Mouse (Mus musculus) kidney, adult 2 months (tissue): ENCODE measurements at regions not wholly inside any gene's neighbourhood (a gene's known extent, or its start where the extent isn't known, plus 50 kb on each side); places are given as distances from the start of the nearest gene placed in this dataset.
A peak's percentile ranks its signal among the peaks of the same experiment; 100 is the strongest.

ENCODE experiments used
- DNase-seq: peaks from one replicate; pipeline ENCODE4 v3.0.0; 2021
- H3K27ac ChIP-seq: fragments of 200-500 bp; 2 replicates; pipeline ENCODE4 v1.5.1; 2012; ENCODE audit warnings: low read depth, low read length, control low read depth, inconsistent platforms; ENCODE audit not compliant: insufficient read depth
- H3K27me3 ChIP-seq: fragments of 200-500 bp; replicated peaks from 2 replicates; pipeline ENCODE4 v1.6.1; 2012; ENCODE audit warnings: mild to moderate bottlenecking, moderate library complexity, low read length, inconsistent platforms; ENCODE audit not compliant: control insufficient read depth, insufficient read depth
- H3K36me3 ChIP-seq: fragments of 200-500 bp; 2 replicates; pipeline ENCODE4 v1.6.1; 2012; ENCODE audit warnings: mild to moderate bottlenecking, moderate library complexity, low read length, inconsistent platforms; ENCODE audit not compliant: control insufficient read depth, insufficient read depth
- H3K4me1 ChIP-seq: fragments of 200-500 bp; 2 replicates; pipeline ENCODE4 v1.6.1; 2011; ENCODE audit warnings: low read length; ENCODE audit not compliant: control insufficient read depth, insufficient read depth
- H3K4me3 ChIP-seq: fragments of 200-500 bp; 2 replicates; pipeline ENCODE4 v1.5.1; 2011; ENCODE audit warnings: mild to moderate bottlenecking, low read depth, low read length, control low read depth; ENCODE audit not compliant: insufficient read depth
- CTCF ChIP-seq: fragments of 200-500 bp; conservative IDR thresholded peaks from 2 replicates; pipeline ENCODE4 v1.5.1; 2011; ENCODE audit warnings: low read depth, mild to moderate bottlenecking, control low read depth, low read length, moderate library complexity, mixed read lengths; ENCODE audit not compliant: insufficient read depth, insufficient read length
- POLR2A ChIP-seq: fragments of 200-500 bp; IDR thresholded peaks from one replicate; pipeline ENCODE4 v1.6.1; 2011; ENCODE audit warnings: low read depth, low read length, control low read depth
- WGBS: fragments of 180-500 bp; shearing (Covaris S2); methylation state at CpG from one replicate; pipeline ENCODE4 v1.1.7; 2018; 5-methylcytosine and 5-hydroxymethylcytosine counted together

DNA sequence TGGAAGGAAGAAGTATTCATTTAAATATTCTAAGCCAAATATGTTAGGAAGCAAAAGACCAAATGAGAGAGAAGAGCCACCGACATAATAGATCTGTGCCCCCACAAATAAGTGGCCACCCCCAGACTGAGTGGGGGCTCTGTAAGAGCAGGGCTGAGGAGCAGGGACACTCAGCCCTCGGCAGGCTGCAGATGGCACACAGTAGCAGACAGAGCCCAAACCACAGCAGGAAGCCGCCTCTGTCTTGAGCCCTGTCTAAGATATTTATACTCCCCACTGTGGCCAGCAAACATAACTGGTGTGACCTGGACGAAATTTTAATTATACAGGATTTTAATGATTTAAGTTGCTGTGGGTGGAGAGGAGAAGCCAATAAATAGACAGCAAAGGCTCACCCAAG lies 126.4 kb upstream of the Ank start:
- Histone ChIP-seq H3K4me3 (no peak overlapping the region), H3K4me1 (no peaks in the 10 kb centered on the region), H3K36me3 (no peaks in the 10 kb centered on the region), H3K27ac (no peak overlapping the region), H3K27me3 (no peaks in the 10 kb centered on the region)
- no peak for DNase-seq
- no peak for TF ChIP-seq POLR2A
- TF ChIP-seq CTCF, result no peak
- WGBS, result 50% methylated on average over 4 of the region's 4 CpGs

GRCm38 (mm10) chr15:27341518-27341976 lies 124.9 kb upstream of the Ank start:
- no peaks in the 10 kb centered on the region for H3K36me3 ChIP-seq
- no peaks in the 10 kb centered on the region for H3K4me1 ChIP-seq
- no peak overlapping the region for H3K27ac ChIP-seq
- no peaks in the 10 kb centered on the region for H3K27me3 ChIP-seq
- TF ChIP-seq POLR2A (no peak), CTCF (no peak)
- DNase-seq, result peak; percentile 4
- no peak overlapping the region for H3K4me3 ChIP-seq
- 46% methylated on average over 5 of the region's 5 CpGs for WGBS

DNA sequence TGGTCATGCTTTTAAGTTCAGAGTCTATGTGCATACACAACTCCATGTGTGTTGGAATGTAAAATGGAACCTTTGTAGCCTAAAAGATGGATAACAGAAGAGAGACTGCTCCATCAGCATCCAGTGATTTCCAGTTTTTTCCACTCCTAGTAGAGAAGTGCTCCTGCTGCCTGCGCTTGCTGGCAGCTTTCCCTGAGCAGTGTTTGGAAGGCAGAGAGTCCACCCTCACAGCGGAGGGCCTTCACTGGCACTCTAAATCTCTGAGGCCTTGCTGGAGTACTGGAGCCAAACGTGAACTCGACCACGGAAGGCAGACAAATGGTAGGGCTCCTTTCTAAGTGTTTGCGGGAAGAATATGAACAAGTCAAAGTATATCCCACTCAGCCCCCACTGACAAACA lies 108.0 kb upstream of the Ank start:
- Histone ChIP-seq H3K27ac (no peak overlapping the region), H3K4me3 (no peak overlapping the region), H3K4me1 (no peaks in the 10 kb centered on the region), H3K27me3 (no peaks in the 10 kb centered on the region), H3K36me3 (no peaks in the 10 kb centered on the region)
- no peak for TF ChIP-seq POLR2A
- 44% methylated on average over 6 of the region's 6 CpGs for WGBS
- no peak for DNase-seq

DNA sequence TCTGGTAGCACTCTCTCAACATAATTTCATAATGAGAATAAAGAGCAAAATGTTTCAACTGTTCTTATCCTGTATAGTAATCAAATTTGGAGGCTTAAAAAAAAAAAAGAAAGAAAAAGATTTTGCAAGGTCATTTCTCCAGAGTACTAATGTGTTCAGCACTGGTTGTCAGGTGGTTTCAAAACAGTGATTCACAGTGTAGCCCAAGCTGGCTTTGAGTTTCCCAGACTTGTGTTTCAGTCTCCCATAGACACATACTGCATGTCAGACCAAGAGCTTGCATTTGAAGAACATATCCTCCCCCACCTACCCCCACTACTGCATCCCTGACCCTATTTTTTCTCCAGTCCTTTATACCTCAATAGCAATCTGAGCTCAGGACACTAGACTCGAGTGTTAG lies 107.2 kb upstream of the Ank start:
- no peak overlapping the region for H3K4me3 ChIP-seq
- H3K36me3 ChIP-seq, result no peaks in the 10 kb centered on the region
- no peaks in the 10 kb centered on the region for H3K27me3 ChIP-seq
- WGBS, result 35% methylated on average over 1 of the region's 1 CpGs
- no peak overlapping the region for H3K27ac ChIP-seq
- no peaks in the 10 kb centered on the region for H3K4me1 ChIP-seq
- DNase-seq, result no peak
- TF ChIP-seq POLR2A (no peak), CTCF (no peak)

- H3K27ac ChIP-seq, result no peak overlapping the region
- no peaks in the 10 kb centered on the region for H3K4me1 ChIP-seq
- no peak for TF ChIP-seq CTCF
- TF ChIP-seq POLR2A, result no peak
- DNase-seq, result no peak
- no peaks in the 10 kb centered on the region for H3K27me3 ChIP-seq
- no peaks in the 10 kb centered on the region for H3K36me3 ChIP-seq
- H3K4me3 ChIP-seq, result no peak overlapping the region
- WGBS, result 82% methylated on average over 1 of the region's 1 CpGs
Measured at GRCm38 (mm10) chr15:27374517-27374916, 92.0 kb upstream of the Ank start.

GRCm38 (mm10) chr15:27378601-27379094 lies 87.8 kb upstream of the Ank start:
- no peak overlapping the region for H3K27ac ChIP-seq
- H3K4me1 ChIP-seq, result no peaks in the 10 kb centered on the region
- DNase-seq, result no peak
- H3K27me3 ChIP-seq, result no peaks in the 10 kb centered on the region
- 85% methylated on average over 3 of the region's 3 CpGs for WGBS
- TF ChIP-seq POLR2A (no peak), CTCF (no peak)
- no peaks in the 10 kb centered on the region for H3K36me3 ChIP-seq
- H3K4me3 ChIP-seq, result no peak overlapping the region

- DNase-seq, result peak; percentile 7
- Histone ChIP-seq H3K36me3 (no peaks in the 10 kb centered on the region), H3K27ac (no peak overlapping the region), H3K4me1 (no peaks in the 10 kb centered on the region), H3K27me3 (no peaks in the 10 kb centered on the region), H3K4me3 (no peak overlapping the region)
- TF ChIP-seq POLR2A (no peak), CTCF (no peak)
- 33% methylated on average over 4 of the region's 4 CpGs for WGBS
Measured at GRCm38 (mm10) chr15:27380436-27380945, 86.0 kb upstream of the Ank start.
